Mouse (Mus musculus) lung, embryonic 16.5 days (tissue): ENCODE data around the gene 1110008L16Rik. TPM values are rescaled to one million over a fixed set of nuclear protein-coding genes. Genes with fewer than 3 reads are reported as not detected.
"Not testable (repeated sequence)": the region's sequence is repeated elsewhere in the genome, so short reads cannot be mapped to it uniquely, and the experiment has no call there.

Experiments used
- ATAC-seq: fragments of 200-750 bp; cut with Nextera tagmentation; 2 replicates; pipeline ENCODE4 v1.8.0; 2017; ENCODE audit warnings: low read depth, mild to moderate bottlenecking, moderate library complexity
- H3K27ac ChIP-seq: fragments of 300-500 bp; sonication (generic); 2 replicates; pipeline ENCODE4 v1.5.1; 2014; ENCODE audit warnings: mild to moderate bottlenecking, control low read depth, low read length
- H3K27me3 ChIP-seq: fragments of 300-500 bp; sonication (generic); 2 replicates; pipeline ENCODE4 v1.6.1; 2014; ENCODE audit warnings: low read depth, low read length, mixed read lengths; ENCODE audit not compliant: control insufficient read depth, insufficient read depth
- H3K36me3 ChIP-seq: fragments of 300-500 bp; sonication (generic); 2 replicates; pipeline ENCODE4 v1.6.1; 2014; ENCODE audit warnings: low read length; ENCODE audit not compliant: control insufficient read depth, insufficient read depth
- H3K4me1 ChIP-seq: fragments of 300-500 bp; sonication (generic); replicated peaks from 2 replicates; pipeline ENCODE4 v1.6.1; 2014; ENCODE audit warnings: low read length, mixed read lengths; ENCODE audit not compliant: control insufficient read depth, insufficient read depth
- H3K4me2 ChIP-seq: fragments of 300-500 bp; sonication (generic); 2 replicates; pipeline ENCODE4 v1.6.1; 2014; ENCODE audit warnings: low read depth, low read length, control low read depth
- H3K4me3 ChIP-seq: fragments of 300-500 bp; sonication (generic); 2 replicates; pipeline ENCODE4 v1.5.1; 2014; ENCODE audit warnings: mild to moderate bottlenecking, low read length, control low read depth
- H3K9ac ChIP-seq: fragments of 300-500 bp; sonication (generic); 2 replicates; pipeline ENCODE4 v1.6.1; 2014; ENCODE audit warnings: low read length, control low read depth
- H3K9me3 ChIP-seq: fragments of 300-500 bp; sonication (generic); 2 replicates; pipeline ENCODE4 v1.6.1; 2016; ENCODE audit warnings: low read length; ENCODE audit not compliant: control insufficient read depth
- WGBS: fragments of 180-500 bp; shearing (Covaris S2); extraction: QIAGEN DNeasy Blood & Tissue Kit; methylation state at CpG from one replicate; pipeline ENCODE4 v1.1.7; 2014; 5-methylcytosine and 5-hydroxymethylcytosine counted together
- polyA plus RNA-seq: library from polyadenylated mRNA; unstranded; fragments of >200 nt; fragmentation: Nextera tagmentation; extraction: Ambion mirVana; gene quantifications from 2 replicates; pipeline ENCODE4 v1.2.1, GENCODE M21; 2015

Gene 1110008L16Rik
- polyA plus RNA-seq, 1 experiment from 2014 or later: 16.6 TPM

- H3K36me3 ChIP-seq: peaks cover 3% of the 10 kb centered on the region; the same call in 1 of the 2 replicates
- no peaks in the 10 kb centered on the region for H3K27me3 ChIP-seq
- no peaks in the 10 kb centered on the region for H3K9me3 ChIP-seq
- H3K27ac ChIP-seq: no peak overlapping the region
- H3K4me2 ChIP-seq: no peak overlapping the region
- H3K4me3 ChIP-seq: no peak overlapping the region
- H3K4me1 ChIP-seq: 0 out of 2 replicates have a peak, but pooled peaks cover 3% of the 10 kb centered on the region
- 82% methylated on average over 4 of the region's 4 CpGs for WGBS
- ATAC-seq: no peak
- no peak overlapping the region for H3K9ac ChIP-seq
Observed at GRCm38 (mm10) chr12:55328784-55329183, 29.4 kb downstream of the 1110008L16Rik start.

DNA sequence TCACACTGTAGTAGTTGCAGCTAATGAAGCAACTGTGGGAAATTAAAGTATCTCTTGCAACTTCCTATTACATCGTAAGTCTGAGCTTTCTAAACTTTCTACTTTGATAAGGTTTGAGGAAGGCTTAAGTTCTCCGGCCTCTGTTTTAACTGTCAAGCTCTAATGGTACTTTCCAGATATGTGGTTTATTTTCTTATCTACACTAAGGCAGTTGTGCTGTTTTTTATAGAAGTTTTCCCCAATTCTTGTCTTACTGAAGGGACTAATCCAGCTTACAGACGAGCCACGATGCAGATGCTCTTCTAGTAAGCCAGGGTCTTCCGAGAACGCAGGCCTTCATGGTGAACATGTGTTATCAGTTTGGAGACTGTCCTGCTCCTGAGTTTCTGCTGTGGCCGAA is 30.0 kb downstream of the 1110008L16Rik start:
- H3K27ac ChIP-seq: no peak overlapping the region
- no peaks in the 10 kb centered on the region for H3K27me3 ChIP-seq
- H3K4me1 ChIP-seq: 0 out of 2 replicates have a peak, but pooled peaks cover 3% of the 10 kb centered on the region
- no peak overlapping the region for H3K4me3 ChIP-seq
- peaks cover 3% of the 10 kb centered on the region; the same call in 1 of the 2 replicates for H3K36me3 ChIP-seq
- H3K4me2 ChIP-seq: no peak overlapping the region
- 92% methylated on average over 7 of the region's 7 CpGs for WGBS
- no peak for ATAC-seq
- H3K9me3 ChIP-seq: no peaks in the 10 kb centered on the region
- H3K9ac ChIP-seq: no peak overlapping the region

GRCm38 (mm10) chr12:55333662-55334061 is 34.3 kb downstream of the 1110008L16Rik start:
- no peaks in the 10 kb centered on the region for H3K27me3 ChIP-seq
- ATAC-seq: no peak
- H3K27ac ChIP-seq: no peak overlapping the region
- peaks cover 3% of the 10 kb centered on the region; the same call in 1 of the 2 replicates for H3K36me3 ChIP-seq
- no peaks in the 10 kb centered on the region for H3K9me3 ChIP-seq
- no peak overlapping the region for H3K4me2 ChIP-seq
- no peak overlapping the region for H3K9ac ChIP-seq
- no peaks in the 10 kb centered on the region for H3K4me1 ChIP-seq
- 72% methylated on average over 7 of the region's 7 CpGs for WGBS
- no peak overlapping the region for H3K4me3 ChIP-seq

GRCm38 (mm10) chr12:55338490-55338889 is 39.1 kb downstream of the 1110008L16Rik start:
- not testable (repeated sequence) for ATAC-seq, H3K4me1 ChIP-seq, H3K4me3 ChIP-seq, H3K9ac ChIP-seq, H3K9me3 ChIP-seq, H3K27ac ChIP-seq, H3K27me3 ChIP-seq, H3K36me3 ChIP-seq, H3K4me2 ChIP-seq
- 86% methylated on average over 1 of the region's 2 CpGs for WGBS

DNA sequence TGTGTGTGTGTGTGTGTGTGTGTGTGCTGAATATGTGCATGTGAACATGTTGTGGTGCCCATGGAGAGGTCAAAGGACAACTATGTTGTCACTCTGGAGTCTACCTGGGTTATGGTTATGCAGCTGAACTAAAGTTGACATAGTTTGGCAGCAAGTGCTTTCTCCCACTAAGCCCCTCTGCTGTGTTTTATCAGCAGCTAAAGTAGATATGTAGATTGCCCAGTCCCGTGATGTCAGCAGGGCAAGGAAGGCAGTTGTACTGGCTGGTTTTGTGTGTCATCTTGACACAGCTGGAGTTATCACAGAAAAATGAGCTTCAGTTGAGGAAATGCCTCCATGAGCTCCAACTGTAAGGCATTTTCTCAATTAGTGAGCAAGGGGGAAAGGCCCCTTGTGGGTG is 43.7 kb downstream of the 1110008L16Rik start:
- H3K36me3 ChIP-seq, H3K4me2 ChIP-seq, H3K27me3 ChIP-seq, H3K4me3 ChIP-seq, H3K4me1 ChIP-seq, ATAC-seq, H3K27ac ChIP-seq, H3K9ac ChIP-seq, H3K9me3 ChIP-seq: not testable (repeated sequence)
- WGBS: 33% methylated on average over 1 of the region's 1 CpGs

GRCm38 (mm10) chr12:55343998-55344397 is 44.6 kb downstream of the 1110008L16Rik start:
- Histone ChIP-seq H3K9me3 (no peaks in the 10 kb centered on the region), H3K27ac (no peak overlapping the region; the same call in 1 of the 2 replicates), H3K9ac (no peak overlapping the region), H3K27me3 (no peaks in the 10 kb centered on the region), H3K36me3 (no peaks in the 10 kb centered on the region), H3K4me2 (no peak overlapping the region), H3K4me1 (no peaks in the 10 kb centered on the region), H3K4me3 (no peak overlapping the region)
- WGBS: 81% methylated on average over 11 of the region's 11 CpGs
- no peak for ATAC-seq

DNA sequence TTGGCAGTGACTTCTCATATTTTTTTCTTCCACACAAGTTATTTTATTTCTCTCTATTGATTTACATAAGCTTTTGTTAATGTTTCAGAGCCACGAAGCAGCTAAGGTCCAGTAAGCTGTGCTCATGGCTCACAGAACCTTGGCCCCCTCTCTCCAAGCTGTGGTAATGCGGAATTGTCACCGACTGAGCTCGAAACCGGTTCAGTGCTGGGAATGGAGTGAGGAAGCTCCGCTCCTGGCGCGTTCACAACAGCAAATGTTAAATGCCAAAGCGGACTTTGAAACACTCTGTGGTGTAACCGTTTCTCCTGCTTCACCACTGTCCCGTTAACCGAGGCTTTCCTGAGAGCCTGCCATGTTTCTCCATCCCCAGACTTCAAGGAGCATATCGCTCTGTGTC is 45.2 kb downstream of the 1110008L16Rik start:
- H3K9ac ChIP-seq: no peak overlapping the region
- H3K4me2 ChIP-seq: no peak overlapping the region
- 0 out of 2 replicates have a peak, but pooled peaks have one; percentile 23 for ATAC-seq
- H3K4me3 ChIP-seq: no peak overlapping the region; the same call in 1 of the 2 replicates
- no peaks in the 10 kb centered on the region for H3K36me3 ChIP-seq
- H3K4me1 ChIP-seq: no peaks in the 10 kb centered on the region
- H3K9me3 ChIP-seq: no peaks in the 10 kb centered on the region
- WGBS: 67% methylated on average over 13 of the region's 13 CpGs
- peak overlapping the region; percentile 21; the same call in 1 of the 2 replicates for H3K27ac ChIP-seq
- H3K27me3 ChIP-seq: no peaks in the 10 kb centered on the region

GRCm38 (mm10) chr12:55353423-55353822 is 54.0 kb downstream of the 1110008L16Rik start:
- WGBS: 29% methylated on average over 6 of the region's 6 CpGs
- Histone ChIP-seq H3K4me2 (peak overlapping the region; percentile 9; the same call in 1 of the 2 replicates), H3K27ac (peak overlapping the region; percentile 11; the same call in 1 of the 2 replicates), H3K4me3 (no peak overlapping the region), H3K36me3 (no peaks in the 10 kb centered on the region), H3K27me3 (no peaks in the 10 kb centered on the region), H3K9me3 (no peaks in the 10 kb centered on the region), H3K4me1 (peaks cover 7% of the 10 kb centered on the region), H3K9ac (no peak overlapping the region)
- ATAC-seq: no peak

GRCm38 (mm10) chr12:55354904-55355303 is 55.5 kb downstream of the 1110008L16Rik start:
- H3K4me3 ChIP-seq: no peak overlapping the region
- H3K4me2 ChIP-seq: no peak overlapping the region
- WGBS: 47% methylated on average over 4 of the region's 4 CpGs
- H3K9ac ChIP-seq: no peak overlapping the region
- peak; percentile 78 for ATAC-seq
- H3K27me3 ChIP-seq: no peaks in the 10 kb centered on the region
- no peaks in the 10 kb centered on the region for H3K9me3 ChIP-seq
- H3K27ac ChIP-seq: no peak overlapping the region
- no peaks in the 10 kb centered on the region for H3K36me3 ChIP-seq
- H3K4me1 ChIP-seq: peaks cover 7% of the 10 kb centered on the region

- H3K4me2 ChIP-seq: no peak overlapping the region
- no peak overlapping the region for H3K9ac ChIP-seq
- H3K27me3 ChIP-seq: no peaks in the 10 kb centered on the region
- no peak for ATAC-seq
- H3K9me3 ChIP-seq: no peaks in the 10 kb centered on the region
- H3K4me3 ChIP-seq: no peak overlapping the region
- 35% methylated on average over 1 of the region's 1 CpGs for WGBS
- no peak overlapping the region for H3K27ac ChIP-seq
- peaks cover 7% of the 10 kb centered on the region for H3K4me1 ChIP-seq
- no peaks in the 10 kb centered on the region for H3K36me3 ChIP-seq
Observed at GRCm38 (mm10) chr12:55357303-55357702, 57.9 kb downstream of the 1110008L16Rik start.
